Mouse (Mus musculus) forebrain, embryonic 16.5 days (tissue): Measurements from ENCODE around the gene Gm32802. TPM values are rescaled to one million over a fixed set of nuclear protein-coding genes. Genes with fewer than 3 reads are reported as not detected.
"Not testable (repeated sequence)": the region's sequence is repeated elsewhere in the genome, so short reads cannot be mapped to it uniquely, and the experiment has no call there.

Experiments used
- ATAC-seq: fragments of 200-750 bp; cut with Nextera tagmentation; 2 replicates; pipeline ENCODE4 v1.8.0; 2017; ENCODE audit warnings: mild to moderate bottlenecking, moderate library complexity
- H3K27ac ChIP-seq: fragments of 300-500 bp; sonication (generic); 2 replicates; pipeline ENCODE4 v1.5.1; 2014; ENCODE audit warnings: low read length, control low read depth
- H3K27me3 ChIP-seq: fragments of 300-500 bp; sonication (generic); replicated peaks from 2 replicates; pipeline ENCODE4 v1.6.1; 2014; ENCODE audit warnings: low read length; ENCODE audit not compliant: control insufficient read depth, insufficient read depth
- H3K36me3 ChIP-seq: fragments of 300-500 bp; sonication (generic); 2 replicates; pipeline ENCODE4 v1.6.1; 2014; ENCODE audit not compliant: control insufficient read depth, insufficient read depth
- H3K4me1 ChIP-seq: fragments of 300-500 bp; sonication (generic); replicated peaks from 2 replicates; pipeline ENCODE4 v1.6.1; 2014; ENCODE audit warnings: low read length; ENCODE audit not compliant: control insufficient read depth, insufficient read depth
- H3K4me2 ChIP-seq: fragments of 300-500 bp; sonication (generic); 2 replicates; pipeline ENCODE4 v1.6.1; 2014; ENCODE audit warnings: mild to moderate bottlenecking, low read length, control low read depth
- H3K4me3 ChIP-seq: fragments of 300-500 bp; sonication (generic); replicated peaks from 2 replicates; pipeline ENCODE4 v1.5.1; 2014; ENCODE audit warnings: mild to moderate bottlenecking, low read length, control low read depth
- H3K9ac ChIP-seq: fragments of 300-500 bp; sonication (generic); replicated peaks from 2 replicates; pipeline ENCODE4 v1.6.1; 2014; ENCODE audit warnings: low read depth, low read length, control low read depth
- H3K9me3 ChIP-seq: fragments of 300-500 bp; sonication (generic); 2 replicates; pipeline ENCODE4 v1.6.1; 2016; ENCODE audit warnings: low read length; ENCODE audit not compliant: control insufficient read depth
- WGBS: fragments of 180-500 bp; shearing (Covaris S2); extraction: QIAGEN DNeasy Blood & Tissue Kit; methylation state at CpG from one replicate; pipeline ENCODE4 v1.1.7; 2014; 5-methylcytosine and 5-hydroxymethylcytosine counted together
- polyA plus RNA-seq: library from polyadenylated mRNA; unstranded; fragments of >200 nt; fragmentation: Nextera tagmentation; extraction: Ambion mirVana; gene quantifications from 2 replicates; pipeline ENCODE4 v1.2.1, GENCODE M21; 2015

Gm32802 gene
- 0.25 and 0.27 TPM in 2 replicates for polyA plus RNA-seq

DNA sequence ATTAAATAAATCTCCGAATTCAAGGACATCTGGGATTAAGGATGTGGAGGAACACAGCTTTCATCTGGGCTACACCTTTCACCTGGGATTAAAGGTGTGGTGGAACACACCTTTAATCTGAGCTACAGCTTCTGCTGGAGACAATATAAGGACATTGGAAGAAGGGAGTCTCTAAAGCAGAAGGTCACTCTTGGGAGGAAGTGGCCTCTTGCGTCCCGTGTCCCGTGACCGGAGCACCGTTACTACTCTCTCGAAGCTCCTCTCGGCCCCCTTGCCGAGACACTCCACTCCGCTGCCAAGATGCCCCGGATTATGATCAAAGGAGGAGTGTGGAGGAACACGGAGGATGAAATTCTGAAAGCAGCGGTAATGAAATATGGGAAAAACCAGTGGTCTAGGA lies at the start of gene Gm32802:
Gm32802 (plus strand) TSS at position 301 of the 400 bp plus-strand sequence.
- H3K27ac ChIP-seq = not testable (repeated sequence)
- WGBS = no CpG with 5 or more reads among the region's 13 CpGs

DNA sequence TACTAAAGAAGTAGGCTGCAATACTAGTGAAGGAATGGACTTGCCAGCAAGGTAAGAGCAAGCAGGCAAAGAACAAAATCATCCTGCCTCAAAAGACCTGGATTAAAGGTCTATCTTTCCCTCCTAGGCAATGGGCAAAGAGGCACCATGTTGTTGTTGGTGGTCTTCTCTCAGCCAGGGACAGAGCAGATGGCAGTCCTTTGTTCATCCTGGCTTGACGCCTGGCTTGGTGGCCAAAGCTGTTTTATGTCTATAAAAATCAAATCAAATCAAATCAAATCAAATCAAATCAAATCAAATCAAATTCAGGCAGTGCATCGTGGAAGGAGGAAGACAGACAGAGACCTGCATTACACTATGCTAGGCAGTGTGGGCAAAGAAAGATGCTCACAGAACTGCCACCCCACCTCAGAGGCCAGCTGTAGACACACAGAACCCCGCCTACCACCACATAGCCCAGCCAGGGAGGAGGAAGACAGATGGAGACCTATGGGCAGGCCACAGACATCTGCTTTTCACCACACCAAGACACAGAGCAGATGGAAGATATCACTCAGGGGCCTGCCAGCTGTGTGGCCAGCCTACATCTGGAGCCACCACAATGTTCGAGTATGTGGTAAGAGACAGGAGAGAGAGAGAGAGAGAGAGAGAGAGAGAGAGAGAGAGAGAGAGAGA lies 42.6 kb upstream of the Gm32802 start:
- H3K27me3 ChIP-seq, H3K4me3 ChIP-seq, H3K4me1 ChIP-seq, ATAC-seq, H3K36me3 ChIP-seq, H3K9me3 ChIP-seq, H3K27ac ChIP-seq, H3K4me2 ChIP-seq, H3K9ac ChIP-seq: not testable (repeated sequence)
- 87% methylated on average over 2 of the region's 4 CpGs for WGBS

More for the DNA sequence above, at the start of gene Gm32802:
- not testable (repeated sequence) for H3K9ac ChIP-seq, H3K36me3 ChIP-seq, H3K4me2 ChIP-seq, ATAC-seq, H3K4me3 ChIP-seq, H3K4me1 ChIP-seq, H3K9me3 ChIP-seq, H3K27me3 ChIP-seq

DNA sequence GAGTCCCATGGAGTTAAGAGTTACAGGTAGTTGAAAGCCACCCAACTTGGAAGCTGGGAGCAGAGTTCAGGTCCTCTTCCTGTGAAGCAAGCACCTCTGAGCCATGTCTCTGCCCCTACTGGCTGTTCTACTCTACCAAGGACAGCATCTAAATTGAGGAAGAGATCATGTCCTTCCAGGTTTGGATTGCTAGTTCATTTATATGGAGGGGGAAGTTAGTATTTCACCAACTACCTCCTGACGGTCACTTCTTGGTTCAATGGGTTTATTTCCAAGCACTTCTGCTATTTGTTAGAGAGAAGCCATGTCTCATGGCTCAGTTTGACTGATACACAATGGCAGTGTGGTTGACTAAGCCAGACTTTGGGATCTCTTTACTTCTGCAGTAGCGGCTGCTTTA lies 30.9 kb upstream of the Gm32802 start:
- not testable (repeated sequence) for H3K9me3 ChIP-seq, H3K36me3 ChIP-seq, H3K27ac ChIP-seq, H3K4me1 ChIP-seq, H3K4me3 ChIP-seq, H3K27me3 ChIP-seq, H3K9ac ChIP-seq, ATAC-seq, H3K4me2 ChIP-seq
- WGBS = no CpG with 5 or more reads among the region's 2 CpGs

DNA sequence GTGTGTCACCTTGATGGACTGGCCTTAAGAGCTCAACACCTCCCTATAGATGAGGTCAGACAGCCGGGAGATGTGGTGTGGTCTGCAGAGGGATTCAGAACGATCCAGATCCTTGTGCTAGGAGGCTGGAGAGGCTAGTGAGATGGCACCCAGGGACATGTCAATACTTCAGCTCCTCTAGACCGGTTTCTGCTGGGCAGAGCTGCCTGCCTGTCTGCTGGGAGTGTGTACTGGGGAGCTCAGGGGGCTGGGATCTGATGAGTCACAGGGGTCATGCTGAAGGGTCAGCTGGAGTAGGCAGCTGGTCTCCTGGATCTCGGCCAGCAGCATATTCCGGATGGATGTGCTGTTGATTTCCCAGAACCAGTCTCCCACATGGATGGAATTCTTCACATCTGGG lies 25.9 kb upstream of the Gm32802 start:
- not testable (repeated sequence) for H3K9me3 ChIP-seq

DNA sequence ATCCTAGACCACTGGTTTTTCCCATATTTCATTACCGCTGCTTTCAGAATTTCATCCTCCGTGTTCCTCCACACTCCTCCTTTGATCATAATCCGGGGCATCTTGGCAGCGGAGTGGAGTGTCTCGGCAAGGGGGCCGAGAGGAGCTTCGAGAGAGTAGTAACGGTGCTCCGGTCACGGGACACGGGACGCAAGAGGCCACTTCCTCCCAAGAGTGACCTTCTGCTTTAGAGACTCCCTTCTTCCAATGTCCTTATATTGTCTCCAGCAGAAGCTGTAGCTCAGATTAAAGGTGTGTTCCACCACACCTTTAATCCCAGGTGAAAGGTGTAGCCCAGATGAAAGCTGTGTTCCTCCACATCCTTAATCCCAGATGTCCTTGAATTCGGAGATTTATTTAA lies 17.8 kb upstream of the Gm32802 start, which contains the start of gene Gm32717:
Gm32717 (minus strand) TSS at position 101 of the 400 bp plus-strand sequence.
- not testable (repeated sequence) for H3K27me3 ChIP-seq, H3K9me3 ChIP-seq, H3K4me3 ChIP-seq, H3K36me3 ChIP-seq, H3K4me2 ChIP-seq, H3K27ac ChIP-seq, ATAC-seq, H3K4me1 ChIP-seq, H3K9ac ChIP-seq
- WGBS = no CpG with 5 or more reads among the region's 13 CpGs

More for the DNA sequence above, 25.9 kb upstream of the Gm32802 start:
- WGBS = no CpG with 5 or more reads among the region's 5 CpGs
- not testable (repeated sequence) for H3K27ac ChIP-seq, H3K9ac ChIP-seq, H3K36me3 ChIP-seq, H3K4me3 ChIP-seq, H3K27me3 ChIP-seq, H3K4me2 ChIP-seq, H3K4me1 ChIP-seq, ATAC-seq

DNA sequence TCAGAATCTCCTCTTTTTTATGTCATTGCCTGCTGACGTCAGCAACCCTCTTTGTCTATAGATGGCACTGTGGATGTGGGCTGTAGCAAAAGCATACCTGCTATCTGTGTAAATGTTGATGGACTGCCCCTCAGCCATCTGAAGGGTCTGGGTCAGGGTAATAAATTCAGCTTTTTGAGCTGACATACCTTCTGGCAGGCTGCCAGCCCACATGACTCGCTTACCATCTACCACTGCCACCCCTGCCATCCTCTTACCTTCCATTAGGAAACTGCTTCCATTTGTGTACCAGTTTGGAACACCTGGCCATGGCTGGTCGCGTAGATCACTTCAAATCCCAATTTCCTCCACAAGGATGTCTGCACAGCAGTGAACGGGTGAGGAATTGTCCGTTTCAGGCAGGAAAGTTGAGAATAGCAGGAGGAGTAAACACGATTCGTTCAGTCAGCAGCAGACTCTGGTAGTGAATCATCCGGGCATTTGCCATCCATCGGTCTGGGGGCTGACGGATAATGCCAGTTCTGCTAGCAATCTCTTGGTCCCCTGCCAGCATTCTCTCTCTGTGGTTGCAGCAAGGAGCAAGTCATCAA lies 9.4 kb upstream of the Gm32802 start:
- H3K9me3 ChIP-seq, H3K4me2 ChIP-seq, H3K36me3 ChIP-seq, H3K4me1 ChIP-seq, H3K4me3 ChIP-seq, H3K27ac ChIP-seq, ATAC-seq, H3K27me3 ChIP-seq, H3K9ac ChIP-seq: not testable (repeated sequence)
- WGBS = 56% methylated on average over 11 of the region's 11 CpGs

DNA sequence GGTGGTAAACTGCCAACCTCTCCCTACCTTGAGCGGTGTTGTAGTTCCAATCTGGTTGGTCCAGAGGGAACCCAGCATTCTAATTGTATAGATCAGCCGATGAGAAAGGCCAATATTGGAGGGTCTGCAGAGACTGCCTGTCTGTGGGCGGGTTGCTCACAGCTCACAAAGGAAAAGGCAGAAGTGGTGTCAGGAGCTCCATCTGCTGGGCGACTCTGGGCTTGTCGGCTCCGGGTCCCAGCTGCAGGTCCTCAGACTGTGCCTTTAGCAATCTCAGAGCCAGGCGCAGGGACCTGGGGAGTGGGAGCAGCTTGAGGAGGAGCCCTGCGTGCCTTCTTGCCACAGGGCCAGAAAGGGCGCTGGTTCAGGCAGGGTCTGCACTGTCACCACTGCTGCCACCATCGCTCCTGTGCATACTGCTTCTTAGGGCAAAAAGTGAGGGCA lies 7.6 kb upstream of the Gm32802 start:
- Histone ChIP-seq H3K27ac (no peak overlapping the region), H3K4me2 (no peak overlapping the region), H3K9me3 (no peaks in the 10 kb centered on the region), H3K9ac (0 out of 2 replicates have a peak overlapping the region, but pooled peaks have one; percentile 26), H3K4me3 (no peak overlapping the region), H3K36me3 (no peaks in the 10 kb centered on the region), H3K27me3 (no peaks in the 10 kb centered on the region), H3K4me1 (0 out of 2 replicates have a peak, but pooled peaks cover 3% of the 10 kb centered on the region)
- WGBS = 39% methylated on average over 10 of the region's 10 CpGs
- ATAC-seq = peak; percentile 77

DNA sequence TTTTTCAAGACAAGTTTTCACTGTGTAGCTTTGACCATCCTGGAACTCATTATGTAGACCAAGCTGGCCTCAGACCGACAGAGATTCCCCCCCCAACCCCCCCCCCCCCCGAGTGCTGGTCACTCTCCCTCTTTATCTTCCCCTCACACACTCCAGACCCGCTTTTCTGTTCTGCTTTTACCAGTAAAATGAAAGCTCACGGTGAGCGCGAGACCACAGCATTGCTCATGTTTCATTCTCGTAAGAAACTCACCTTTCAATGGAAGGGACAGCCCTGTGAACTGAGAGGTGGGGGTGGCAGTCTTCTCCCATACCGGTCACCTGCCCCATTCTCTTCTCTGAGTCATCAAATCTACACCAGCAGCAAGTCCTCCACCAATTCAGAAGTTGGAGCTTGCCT lies 10.3 kb downstream of the Gm32802 start:
- 75% methylated on average over 2 of the region's 8 CpGs for WGBS
- not testable (repeated sequence) for H3K27ac ChIP-seq, H3K27me3 ChIP-seq

DNA sequence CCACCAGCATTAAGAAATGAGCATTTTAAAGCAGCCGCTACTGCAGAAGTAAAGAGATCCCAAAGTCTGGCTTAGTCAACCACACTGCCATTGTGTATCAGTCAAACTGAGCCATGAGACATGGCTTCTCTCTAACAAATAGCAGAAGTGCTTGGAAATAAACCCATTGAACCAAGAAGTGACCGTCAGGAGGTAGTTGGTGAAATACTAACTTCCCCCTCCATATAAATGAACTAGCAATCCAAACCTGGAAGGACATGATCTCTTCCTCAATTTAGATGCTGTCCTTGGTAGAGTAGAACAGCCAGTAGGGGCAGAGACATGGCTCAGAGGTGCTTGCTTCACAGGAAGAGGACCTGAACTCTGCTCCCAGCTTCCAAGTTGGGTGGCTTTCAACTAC lies 12.9 kb downstream of the Gm32802 start:
- H3K9me3 ChIP-seq, H3K36me3 ChIP-seq, H3K4me2 ChIP-seq, H3K9ac ChIP-seq, H3K27me3 ChIP-seq, ATAC-seq, H3K27ac ChIP-seq, H3K4me1 ChIP-seq, H3K4me3 ChIP-seq: not testable (repeated sequence)
- WGBS = no CpG with 5 or more reads among the region's 2 CpGs

More for the DNA sequence above, 10.3 kb downstream of the Gm32802 start:
- not testable (repeated sequence) for H3K36me3 ChIP-seq, H3K9me3 ChIP-seq, H3K4me2 ChIP-seq, H3K9ac ChIP-seq, H3K4me1 ChIP-seq, H3K4me3 ChIP-seq, ATAC-seq
